Mouse (Mus musculus): ENCODE results near the gene Eif2s2.

GRCm38 (mm10) chr2:154905796-154906195 is 13.1 kb upstream of the Eif2s2 start:
- TF ChIP-seq POLR2A (IDR thresholded peaks at IDR 0.05; ENCODE audit: low read depth, low read length) (no peak), CTCF (conservative IDR thresholded peaks at IDR 0.05; ENCODE audit: insufficient read depth, insufficient read length, low read depth, low read length) (no peak)

Measured in kidney, adult 2 months (tissue).